15 mouse cellular contexts compared by ENCODE assay signal in the genomic region with DNA sequence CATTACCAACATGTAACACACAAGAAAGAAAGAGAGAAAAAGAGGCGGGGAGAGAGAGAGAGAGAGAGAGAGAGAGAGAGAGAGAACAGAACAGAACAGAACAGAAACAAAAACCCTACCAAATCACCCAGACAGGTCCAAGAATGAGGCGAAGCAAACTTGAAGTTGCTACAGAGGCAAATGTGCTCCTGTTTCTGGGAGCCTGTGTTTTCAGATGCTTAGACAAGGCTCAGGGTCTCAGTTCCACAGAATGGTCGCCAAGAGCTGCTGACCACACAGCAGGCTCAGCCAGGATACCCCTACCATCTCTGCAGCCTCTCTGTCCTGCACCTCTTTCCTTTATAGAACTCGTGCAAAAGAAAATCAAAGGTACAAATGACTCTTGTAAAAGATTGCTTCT.
DNase-seq lines count a peak whose midpoint lies in the region; ATAC-seq lines count a peak whose summit lies in the region.
"Had no signal": no experiment of that assay in that cellular context is flagged by ENCODE, and none has a peak within 500 bp of the region (broad histone marks: within the 10 kb centered on the region; RNA-seq: fewer than 3 reads in every experiment).

No protein-coding gene starts in this region.

- H3K4me1 ChIP-seq in forebrain, embryonic 10.5 days, result peaks cover 46% of the 10 kb centered on the region
- peaks cover 30% of the 10 kb centered on the region for H3K4me1 ChIP-seq in forebrain, embryonic 16.5 days (replicated peaks; ENCODE audit: control insufficient read depth, insufficient read depth, low read length)
- peaks cover 35% of the 10 kb centered on the region for H3K4me1 ChIP-seq in limb, embryonic 13.5 days
- H3K4me1 ChIP-seq in neural tube, embryonic 13.5 days (replicated peaks), result peaks cover 45% of the 10 kb centered on the region
- H3K4me1 ChIP-seq: lung, embryonic 15.5 days; megakaryocyte, embryonic 14.5 days had no signal

- no peaks in the 10 kb centered on the region for H3K9me3 ChIP-seq in forebrain, embryonic 10.5 days
- H3K9me3 ChIP-seq in forebrain, embryonic 16.5 days (ENCODE audit: control insufficient read depth, low read length), result no peaks in the 10 kb centered on the region
- no peaks in the 10 kb centered on the region for H3K9me3 ChIP-seq in limb, embryonic 13.5 days
- no peaks in the 10 kb centered on the region for H3K9me3 ChIP-seq in neural tube, embryonic 13.5 days
- H3K9me3 ChIP-seq: lung, embryonic 15.5 days; megakaryocyte, embryonic 14.5 days; stomach, embryonic 15.5 days had no signal

- no peak for DNase-seq in forebrain, embryonic 10.5 days (ENCODE audit: extremely low spot score, low spot score)
- DNase-seq in spleen, postnatal 10 days (ENCODE audit: low spot score in 2 of 2), result no peak
- DNase-seq in embryo, embryonic 10 days (ENCODE audit: low spot score), result no peak
- no peak for DNase-seq in thymus, postnatal 10 days (ENCODE audit: low spot score in 2 of 2)
- DNase-seq: cerebellum, postnatal 36 days; gastrocnemius, adult 2 months; heart, postnatal 36 days; kidney, adult 8-10 months; right cerebral cortex, postnatal 25 days had no signal

- no peaks in the 10 kb centered on the region for H3K36me3 ChIP-seq in forebrain, embryonic 10.5 days (replicated peaks)
- no peaks in the 10 kb centered on the region for H3K36me3 ChIP-seq in forebrain, embryonic 16.5 days (ENCODE audit: control insufficient read depth, insufficient read depth)
- no peaks in the 10 kb centered on the region for H3K36me3 ChIP-seq in limb, embryonic 13.5 days
- no peaks in the 10 kb centered on the region for H3K36me3 ChIP-seq in neural tube, embryonic 13.5 days
- H3K36me3 ChIP-seq: lung, embryonic 15.5 days; stomach, embryonic 15.5 days had no signal

- H3K27me3 ChIP-seq in forebrain, embryonic 10.5 days (ENCODE audit: poor library complexity, severe bottlenecking), result no peaks in the 10 kb centered on the region; the same call in 1 of the 2 replicates
- no peaks in the 10 kb centered on the region for H3K27me3 ChIP-seq in forebrain, embryonic 16.5 days (replicated peaks; ENCODE audit: control insufficient read depth, insufficient read depth, low read length)
- no peaks in the 10 kb centered on the region for H3K27me3 ChIP-seq in limb, embryonic 13.5 days
- H3K27me3 ChIP-seq in neural tube, embryonic 13.5 days, result no peaks in the 10 kb centered on the region
- H3K27me3 ChIP-seq: lung, embryonic 15.5 days; megakaryocyte, embryonic 14.5 days; stomach, embryonic 15.5 days had no signal

- H3K4me3 ChIP-seq in forebrain, embryonic 10.5 days, result no peak overlapping the region
- H3K4me3 ChIP-seq in forebrain, embryonic 16.5 days (replicated peaks; ENCODE audit: low read length), result no peak overlapping the region
- H3K4me3 ChIP-seq in limb, embryonic 13.5 days, result peak overlapping the region; percentile 8; the same call in 1 of the 2 replicates
- H3K4me3 ChIP-seq in neural tube, embryonic 13.5 days, result no peak overlapping the region
- H3K4me3 ChIP-seq: gastrocnemius, adult 2 months; lung, embryonic 15.5 days; stomach, embryonic 15.5 days had no signal

- 62% methylated on average over 4 of the region's 4 CpGs for WGBS in forebrain, embryonic 10.5 days
- WGBS in forebrain, embryonic 16.5 days, result 16% methylated on average over 4 of the region's 4 CpGs
- 39% methylated on average over 4 of the region's 4 CpGs for WGBS in limb, embryonic 13.5 days
- 34% methylated on average over 4 of the region's 4 CpGs for WGBS in neural tube, embryonic 13.5 days

- H3K27ac ChIP-seq in forebrain, embryonic 10.5 days, result peak overlapping the region; percentile 77
- H3K27ac ChIP-seq in forebrain, embryonic 16.5 days (ENCODE audit: low read length), result peak overlapping the region; percentile 75
- peak overlapping the region; percentile 93 for H3K27ac ChIP-seq in limb, embryonic 13.5 days
- H3K27ac ChIP-seq in neural tube, embryonic 13.5 days (replicated peaks), result peak overlapping the region; percentile 84
- H3K27ac ChIP-seq: gastrocnemius, adult 2 months; lung, embryonic 15.5 days; stomach, embryonic 15.5 days had no signal

- ATAC-seq in forebrain, embryonic 16.5 days, result peak; percentile 21
- ATAC-seq in limb, embryonic 13.5 days (ENCODE audit: low FRiP score, low read depth), result no peak
- ATAC-seq in neural tube, embryonic 13.5 days (ENCODE audit: low read depth), result peak; percentile 24; the same call in 1 of the 2 replicates

- H3K4me2 ChIP-seq in forebrain, embryonic 16.5 days (ENCODE audit: low read length), result no peak overlapping the region
- peak overlapping the region; percentile 46 for H3K4me2 ChIP-seq in limb, embryonic 13.5 days (replicated peaks)
- H3K4me2 ChIP-seq in neural tube, embryonic 13.5 days, result no peak overlapping the region
- H3K4me2 ChIP-seq: lung, embryonic 15.5 days; stomach, embryonic 15.5 days had no signal

- H3K9ac ChIP-seq in forebrain, embryonic 16.5 days (replicated peaks; ENCODE audit: low read depth, low read length), result 0 out of 2 replicates have a peak overlapping the region, but pooled peaks have one; percentile 12
- H3K9ac ChIP-seq in limb, embryonic 13.5 days, result peak overlapping the region; percentile 51; the same call in 1 of the 2 replicates
- 0 out of 2 replicates have a peak overlapping the region, but pooled peaks have one; percentile 41 for H3K9ac ChIP-seq in neural tube, embryonic 13.5 days
- H3K9ac ChIP-seq: lung, embryonic 15.5 days; stomach, embryonic 15.5 days had no signal
